Mouse (Mus musculus): ENCODE measurements at regions not wholly inside any gene's neighbourhood (a gene's known extent, or its start where the extent isn't known, plus 50 kb on each side); places are given as distances from the start of the nearest gene placed in this dataset.

GRCm38 (mm10) chr1:13872536-13872935, 2220.6 kb downstream of the 4930444P10Rik start:
- TF ChIP-seq POLR2A (IDR thresholded peaks at IDR 0.05; ENCODE audit: insufficient read depth, low read length): no peak
- TF ChIP-seq EP300 (IDR thresholded peaks at IDR 0.05; ENCODE audit: insufficient read depth, low read depth, low read length): no peak

Measured in ES-Bruce4 (cell line).